Mouse (Mus musculus): Measurements from ENCODE around the gene Gm49320. TPM values are rescaled to one million over a fixed set of nuclear protein-coding genes. Genes with fewer than 3 reads are reported as not detected.

The Gm49320 gene
- polyA plus RNA-seq, 1 experiment: 8.6 TPM

- no peak overlapping the region for H3K27ac ChIP-seq (ENCODE audit: insufficient read depth, low read length)
- no peak for TF ChIP-seq CTCF (IDR thresholded peaks at IDR 0.05; ENCODE audit: borderline replicate concordance, insufficient read depth, low read depth, low read length)
- no peak for TF ChIP-seq POLR2A (IDR thresholded peaks at IDR 0.05; ENCODE audit: borderline replicate concordance, insufficient read depth, low read length)
These were observed 32.3 kb upstream of the Gm49320 start for GRCm38 (mm10) chr8:4206182-4207015.

GRCm38 (mm10) chr8:4207016-4207350 is 31.7 kb upstream of the Gm49320 start:
- Histone ChIP-seq H3K27ac (ENCODE audit: insufficient read depth, low read length) (0 out of 2 replicates have a peak overlapping the region, but pooled peaks have one; percentile 19), H3K27me3 (ENCODE audit: control insufficient read depth, insufficient read depth, low read length) (no peaks in the 10 kb centered on the region), H3K4me1 (ENCODE audit: control insufficient read depth, insufficient read depth, low read length) (peaks cover 10% of the 10 kb centered on the region), H3K4me3 (replicated peaks; ENCODE audit: insufficient read depth, low read depth, low read length) (no peak overlapping the region)
- TF ChIP-seq POLR2A (IDR thresholded peaks at IDR 0.05; ENCODE audit: borderline replicate concordance, insufficient read depth, low read length): no peak
- no peak for TF ChIP-seq CTCF (IDR thresholded peaks at IDR 0.05; ENCODE audit: borderline replicate concordance, insufficient read depth, low read depth, low read length)
- no peak for DNase-seq
- 14% methylated on average over 2 of the region's 2 CpGs for WGBS

More at GRCm38 (mm10) chr8:4206182-4207015, 32.3 kb upstream of the Gm49320 start:
- WGBS: 33% methylated on average over 44 of the region's 44 CpGs
- Histone ChIP-seq H3K4me1 (ENCODE audit: control insufficient read depth, insufficient read depth, low read length) (peaks cover 10% of the 10 kb centered on the region), H3K4me3 (replicated peaks; ENCODE audit: insufficient read depth, low read depth, low read length) (no peak overlapping the region), H3K27me3 (ENCODE audit: control insufficient read depth, insufficient read depth, low read length) (no peaks in the 10 kb centered on the region)
- DNase-seq: peak; percentile 47 to 60

GRCm38 (mm10) chr8:4211097-4211496 is 27.6 kb upstream of the Gm49320 start:
- no peak overlapping the region for H3K4me3 ChIP-seq (replicated peaks; ENCODE audit: insufficient read depth, low read depth, low read length)
- no peak for DNase-seq
- WGBS: 68% methylated on average over 6 of the region's 6 CpGs
- H3K27me3 ChIP-seq (ENCODE audit: control insufficient read depth, insufficient read depth, low read length): no peaks in the 10 kb centered on the region
- H3K27ac ChIP-seq (ENCODE audit: insufficient read depth, low read length): no peak overlapping the region
- TF ChIP-seq POLR2A (IDR thresholded peaks at IDR 0.05; ENCODE audit: borderline replicate concordance, insufficient read depth, low read length) (no peak), CTCF (IDR thresholded peaks at IDR 0.05; ENCODE audit: borderline replicate concordance, insufficient read depth, low read depth, low read length) (no peak)
- peaks cover 10% of the 10 kb centered on the region for H3K4me1 ChIP-seq (ENCODE audit: control insufficient read depth, insufficient read depth, low read length)

- no peak for DNase-seq
- peak overlapping the region; percentile 14 for H3K4me3 ChIP-seq (replicated peaks; ENCODE audit: insufficient read depth, low read depth, low read length)
- no peak for TF ChIP-seq POLR2A (IDR thresholded peaks at IDR 0.05; ENCODE audit: borderline replicate concordance, insufficient read depth, low read length)
- no peak for TF ChIP-seq CTCF (IDR thresholded peaks at IDR 0.05; ENCODE audit: borderline replicate concordance, insufficient read depth, low read depth, low read length)
- no peak overlapping the region for H3K27ac ChIP-seq (ENCODE audit: insufficient read depth, low read length)
- 2% methylated on average over 25 of the region's 25 CpGs for WGBS
- no peaks in the 10 kb centered on the region; the same call in none of the 2 replicates for H3K4me1 ChIP-seq (ENCODE audit: control insufficient read depth, insufficient read depth, low read length)
- H3K27me3 ChIP-seq (ENCODE audit: control insufficient read depth, insufficient read depth, low read length): no peaks in the 10 kb centered on the region
These were observed 25.9 kb upstream of the Gm49320 start for GRCm38 (mm10) chr8:4212809-4213209.

GRCm38 (mm10) chr8:4213210-4214005 is 25.3 kb upstream of the Gm49320 start:
- no peak overlapping the region for H3K4me3 ChIP-seq (replicated peaks; ENCODE audit: insufficient read depth, low read depth, low read length)
- no peaks in the 10 kb centered on the region for H3K27me3 ChIP-seq (ENCODE audit: control insufficient read depth, insufficient read depth, low read length)
- TF ChIP-seq CTCF (IDR thresholded peaks at IDR 0.05; ENCODE audit: borderline replicate concordance, insufficient read depth, low read depth, low read length) (no peak), POLR2A (IDR thresholded peaks at IDR 0.05; ENCODE audit: borderline replicate concordance, insufficient read depth, low read length) (no peak)
- no peak overlapping the region for H3K27ac ChIP-seq (ENCODE audit: insufficient read depth, low read length)
- DNase-seq: no peak
- no peaks in the 10 kb centered on the region; the same call in none of the 2 replicates for H3K4me1 ChIP-seq (ENCODE audit: control insufficient read depth, insufficient read depth, low read length)
- WGBS: 31% methylated on average over 18 of the region's 18 CpGs

GRCm38 (mm10) chr8:4214006-4214980 is 24.4 kb upstream of the Gm49320 start:
- no peak for DNase-seq
- 48% methylated on average over 33 of the region's 33 CpGs for WGBS
- no peak overlapping the region for H3K4me3 ChIP-seq (replicated peaks; ENCODE audit: insufficient read depth, low read depth, low read length)
- no peak overlapping the region for H3K27ac ChIP-seq (ENCODE audit: insufficient read depth, low read length)
- no peaks in the 10 kb centered on the region for H3K27me3 ChIP-seq (ENCODE audit: control insufficient read depth, insufficient read depth, low read length)
- no peaks in the 10 kb centered on the region; the same call in none of the 2 replicates for H3K4me1 ChIP-seq (ENCODE audit: control insufficient read depth, insufficient read depth, low read length)
- TF ChIP-seq CTCF (IDR thresholded peaks at IDR 0.05; ENCODE audit: borderline replicate concordance, insufficient read depth, low read depth, low read length) (no peak), POLR2A (IDR thresholded peaks at IDR 0.05; ENCODE audit: borderline replicate concordance, insufficient read depth, low read length) (no peak)

- H3K27me3 ChIP-seq (ENCODE audit: control insufficient read depth, insufficient read depth, low read length): no peaks in the 10 kb centered on the region
- DNase-seq: peak in 1 of 2 experiments; percentile 48
- 3% methylated on average over 18 of the region's 18 CpGs for WGBS
- no peaks in the 10 kb centered on the region; the same call in none of the 2 replicates for H3K4me1 ChIP-seq (ENCODE audit: control insufficient read depth, insufficient read depth, low read length)
- TF ChIP-seq POLR2A (IDR thresholded peaks at IDR 0.05; ENCODE audit: borderline replicate concordance, insufficient read depth, low read length) (no peak), CTCF (IDR thresholded peaks at IDR 0.05; ENCODE audit: borderline replicate concordance, insufficient read depth, low read depth, low read length) (no peak)
- peak overlapping the region; percentile 86 for H3K4me3 ChIP-seq (replicated peaks; ENCODE audit: insufficient read depth, low read depth, low read length)
- H3K27ac ChIP-seq (ENCODE audit: insufficient read depth, low read length): no peak overlapping the region
These were observed 22.4 kb upstream of the Gm49320 start for GRCm38 (mm10) chr8:4216296-4216695.
